Mouse (Mus musculus): ENCODE measurements around the gene Trio.

DNA sequence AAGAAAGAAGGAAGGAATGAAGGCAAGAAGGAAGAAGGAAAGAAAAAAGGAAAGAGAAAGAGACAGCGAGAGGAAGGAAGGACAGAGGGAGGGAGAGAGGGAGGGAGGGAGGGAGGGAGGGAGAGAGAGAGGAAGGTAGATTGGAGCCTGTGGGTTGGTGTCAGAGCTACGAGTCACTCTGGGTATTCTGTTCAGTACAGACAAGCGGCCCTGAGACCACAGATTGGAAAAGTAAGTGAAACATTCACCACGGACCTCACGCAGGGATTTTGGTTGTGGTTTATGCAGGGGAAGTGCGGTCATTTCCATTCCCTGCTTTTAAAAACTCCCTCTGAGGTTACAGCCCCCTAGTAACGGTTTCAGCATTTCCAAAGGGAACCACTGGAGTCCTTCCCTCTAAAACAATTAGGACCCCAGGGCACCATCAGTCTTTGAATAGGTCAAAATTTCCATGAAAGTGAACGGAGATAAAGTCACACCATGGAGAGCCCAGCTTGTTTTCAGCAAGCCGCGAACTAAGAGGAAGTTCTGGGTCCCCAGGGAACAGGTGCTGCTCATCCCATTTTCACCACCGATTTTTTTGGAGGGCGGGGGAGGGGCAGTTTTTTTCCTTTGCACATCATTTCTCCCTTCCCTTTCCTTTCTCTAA lies 45.2 kb upstream of the Trio start:
- TF ChIP-seq CTCF (IDR thresholded peaks at IDR 0.05; ENCODE audit: extremely low read depth, insufficient read depth, low read length): no peak
- no peak for TF ChIP-seq POLR2A (IDR thresholded peaks at IDR 0.05; ENCODE audit: extremely low read depth, insufficient read depth, low read length)
